Mouse (Mus musculus): Measurements from ENCODE around the gene Hoxd12. TPM values are rescaled to one million over a fixed set of nuclear protein-coding genes. Genes with fewer than 3 reads are reported as not detected.

The Hoxd12 gene
- polyA plus RNA-seq, 1 experiment from 2014 or later: 0.12 TPM

GRCm38 (mm10) chr2:74700546-74701112 is 25.8 kb downstream of the Hoxd12 start:
- Histone ChIP-seq H3K27ac (ENCODE audit: low read depth, low read length) (no peak overlapping the region), H3K9me3 (ENCODE audit: control insufficient read depth) (no peaks in the 10 kb centered on the region), H3K36me3 (ENCODE audit: control insufficient read depth, insufficient read depth) (no peaks in the 10 kb centered on the region), H3K4me3 (ENCODE audit: low read depth, low read length) (peak overlapping the region; percentile 9; the same call in 1 of the 2 replicates), H3K4me2 (replicated peaks; ENCODE audit: low read depth) (no peak overlapping the region), H3K4me1 (replicated peaks; ENCODE audit: control insufficient read depth, insufficient read depth, low read length) (0 out of 2 replicates have a peak, but pooled peaks cover 2% of the 10 kb centered on the region), H3K9ac (ENCODE audit: low read depth, low read length) (no peak overlapping the region), H3K27me3 (replicated peaks; ENCODE audit: control insufficient read depth, insufficient read depth, low read length) (peaks cover 98% of the 10 kb centered on the region)
- no peak for ATAC-seq
- 15% methylated on average over 22 of the region's 22 CpGs for WGBS
- TF ChIP-seq CTCF (IDR thresholded peaks at IDR 0.05; ENCODE audit: low read depth): no peak

- no peaks in the 10 kb centered on the region for H3K9me3 ChIP-seq (ENCODE audit: control insufficient read depth)
- peaks cover 96% of the 10 kb centered on the region for H3K27me3 ChIP-seq (replicated peaks; ENCODE audit: control insufficient read depth, insufficient read depth, low read length)
- peak; percentile 90 for TF ChIP-seq CTCF (IDR thresholded peaks at IDR 0.05; ENCODE audit: low read depth)
- H3K9ac ChIP-seq (ENCODE audit: low read depth, low read length): no peak overlapping the region
- WGBS: 17% methylated on average over 17 of the region's 17 CpGs
- H3K27ac ChIP-seq (ENCODE audit: low read depth, low read length): no peak overlapping the region
- no peak overlapping the region for H3K4me3 ChIP-seq (ENCODE audit: low read depth, low read length)
- ATAC-seq: no peak
- no peaks in the 10 kb centered on the region for H3K36me3 ChIP-seq (ENCODE audit: control insufficient read depth, insufficient read depth)
- H3K4me2 ChIP-seq (replicated peaks; ENCODE audit: low read depth): no peak overlapping the region
- 0 out of 2 replicates have a peak, but pooled peaks cover 2% of the 10 kb centered on the region for H3K4me1 ChIP-seq (replicated peaks; ENCODE audit: control insufficient read depth, insufficient read depth, low read length)
Observed at GRCm38 (mm10) chr2:74701949-74702819, 27.4 kb downstream of the Hoxd12 start.

GRCm38 (mm10) chr2:74702820-74703219 is 28.0 kb downstream of the Hoxd12 start:
- Histone ChIP-seq H3K27ac (ENCODE audit: low read depth, low read length) (no peak overlapping the region), H3K4me3 (ENCODE audit: low read depth, low read length) (no peak overlapping the region), H3K9me3 (ENCODE audit: control insufficient read depth) (no peaks in the 10 kb centered on the region), H3K36me3 (ENCODE audit: control insufficient read depth, insufficient read depth) (no peaks in the 10 kb centered on the region), H3K9ac (ENCODE audit: low read depth, low read length) (no peak overlapping the region), H3K4me2 (replicated peaks; ENCODE audit: low read depth) (no peak overlapping the region), H3K4me1 (replicated peaks; ENCODE audit: control insufficient read depth, insufficient read depth, low read length) (0 out of 2 replicates have a peak, but pooled peaks cover 2% of the 10 kb centered on the region), H3K27me3 (replicated peaks; ENCODE audit: control insufficient read depth, insufficient read depth, low read length) (peaks cover 96% of the 10 kb centered on the region)
- no peak for ATAC-seq
- TF ChIP-seq CTCF (IDR thresholded peaks at IDR 0.05; ENCODE audit: low read depth): no peak
- 39% methylated on average over 6 of the region's 6 CpGs for WGBS

GRCm38 (mm10) chr2:74703317-74703716 is 28.5 kb downstream of the Hoxd12 start:
- Histone ChIP-seq H3K4me1 (replicated peaks; ENCODE audit: control insufficient read depth, insufficient read depth, low read length) (0 out of 2 replicates have a peak, but pooled peaks cover 2% of the 10 kb centered on the region), H3K27me3 (replicated peaks; ENCODE audit: control insufficient read depth, insufficient read depth, low read length) (peaks cover 94% of the 10 kb centered on the region), H3K9ac (ENCODE audit: low read depth, low read length) (no peak overlapping the region), H3K4me3 (ENCODE audit: low read depth, low read length) (no peak overlapping the region), H3K27ac (ENCODE audit: low read depth, low read length) (no peak overlapping the region), H3K9me3 (ENCODE audit: control insufficient read depth) (no peaks in the 10 kb centered on the region), H3K4me2 (replicated peaks; ENCODE audit: low read depth) (no peak overlapping the region), H3K36me3 (ENCODE audit: control insufficient read depth, insufficient read depth) (no peaks in the 10 kb centered on the region)
- ATAC-seq: no peak
- no peak for TF ChIP-seq CTCF (IDR thresholded peaks at IDR 0.05; ENCODE audit: low read depth)
- 32% methylated on average over 10 of the region's 10 CpGs for WGBS

GRCm38 (mm10) chr2:74703720-74704392 is 29.0 kb downstream of the Hoxd12 start:
- 15% methylated on average over 26 of the region's 26 CpGs for WGBS
- H3K27me3 ChIP-seq (replicated peaks; ENCODE audit: control insufficient read depth, insufficient read depth, low read length): peaks cover 95% of the 10 kb centered on the region
- no peaks in the 10 kb centered on the region for H3K36me3 ChIP-seq (ENCODE audit: control insufficient read depth, insufficient read depth)
- H3K27ac ChIP-seq (ENCODE audit: low read depth, low read length): no peak overlapping the region
- peak overlapping the region; percentile 55; the same call in 1 of the 2 replicates for H3K4me3 ChIP-seq (ENCODE audit: low read depth, low read length)
- H3K9ac ChIP-seq (ENCODE audit: low read depth, low read length): no peak overlapping the region
- H3K9me3 ChIP-seq (ENCODE audit: control insufficient read depth): no peaks in the 10 kb centered on the region
- no peaks in the 10 kb centered on the region for H3K4me1 ChIP-seq (replicated peaks; ENCODE audit: control insufficient read depth, insufficient read depth, low read length)
- ATAC-seq: no peak
- peak overlapping the region; percentile 78; the same call in 1 of the 2 replicates for H3K4me2 ChIP-seq (replicated peaks; ENCODE audit: low read depth)
- TF ChIP-seq CTCF (IDR thresholded peaks at IDR 0.05; ENCODE audit: low read depth): no peak
